Mouse (Mus musculus): ENCODE measurements around the gene Srr.

DNA sequence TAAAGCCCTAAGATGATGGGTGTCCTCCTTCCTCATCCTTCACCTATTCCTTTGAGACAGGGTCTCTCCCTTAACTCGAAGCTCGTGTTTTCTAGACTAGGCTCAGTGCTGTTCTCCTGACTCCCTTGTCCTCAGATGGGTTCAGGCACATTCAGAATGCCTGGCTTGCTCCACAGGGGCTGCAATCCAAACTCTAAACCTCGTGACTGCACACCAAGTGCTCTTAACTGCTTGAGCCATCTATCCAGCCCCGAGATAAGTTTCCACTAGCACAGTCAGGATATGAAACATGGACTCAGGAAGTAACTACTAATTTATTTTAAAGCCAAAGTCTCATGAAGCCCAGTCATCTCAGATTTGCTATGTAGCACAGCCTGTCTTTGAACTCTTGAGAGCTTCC lies 55.2 kb downstream of the Srr start:
- TF ChIP-seq CTCF (IDR thresholded peaks at IDR 0.05) (no peak), EP300 (IDR thresholded peaks at IDR 0.05) (0 out of 2 replicates have a peak, but pooled peaks have one; percentile 23)

Data from lung, postnatal 0 days (tissue).